Mouse (Mus musculus) ES-E14 (cell line): ENCODE results near the gene Tubg1.

Experiments
- CHD2 ChIP-seq: IDR thresholded peaks from 2 replicates; pipeline ENCODE4 v1.6.1; 2014; ENCODE audit warnings: mild to moderate bottlenecking, low read depth, low read length, inconsistent platforms
- HCFC1 ChIP-seq: IDR thresholded peaks from 2 replicates; pipeline ENCODE4 v1.6.1; 2012; ENCODE audit warnings: low read length, inconsistent platforms, borderline replicate concordance; ENCODE audit not compliant: insufficient read depth

GRCm38 (mm10) chr11:101151063-101151462 lies 31.3 kb downstream of the Tubg1 start:
- TF ChIP-seq HCFC1, result no peak
- TF ChIP-seq CHD2, result no peak
